Mouse (Mus musculus): ENCODE data around the gene Crim1.
A peak's percentile ranks its signal among the peaks of the same experiment; 100 is the strongest.

Crim1 gene

GRCm38 (mm10) chr17:78333275-78333674 lies 133.2 kb downstream of the Crim1 start:
- DNase-seq = no peak

GRCm38 (mm10) chr17:78335250-78335649 lies 135.2 kb downstream of the Crim1 start:
- DNase-seq = no peak

GRCm38 (mm10) chr17:78343688-78344087 lies 143.6 kb downstream of the Crim1 start:
- DNase-seq = no peak

GRCm38 (mm10) chr17:78347111-78347801 lies 147.2 kb downstream of the Crim1 start:
- DNase-seq = no peak

GRCm38 (mm10) chr17:78351676-78352499 lies 151.8 kb downstream of the Crim1 start:
- peak in 1 of 2 experiments; percentile 43 for DNase-seq

- DNase-seq = no peak
Observed at GRCm38 (mm10) chr17:78352500-78352855, 152.4 kb downstream of the Crim1 start.

GRCm38 (mm10) chr17:78354411-78354810 lies 154.4 kb downstream of the Crim1 start:
- DNase-seq = no peak

- no peak for DNase-seq
Observed at GRCm38 (mm10) chr17:78354871-78355270, 154.8 kb downstream of the Crim1 start.

- no peak for DNase-seq
Observed at GRCm38 (mm10) chr17:78355611-78356010, 155.6 kb downstream of the Crim1 start.

GRCm38 (mm10) chr17:78357753-78358152 lies 157.7 kb downstream of the Crim1 start:
- no peak for DNase-seq

- no peak for DNase-seq
Observed at GRCm38 (mm10) chr17:78358251-78358726, 158.2 kb downstream of the Crim1 start.

GRCm38 (mm10) chr17:78361939-78362728 lies 162.1 kb downstream of the Crim1 start:
- peak; percentile 57 to 75 for DNase-seq

- DNase-seq = no peak
Observed at GRCm38 (mm10) chr17:78364555-78365302, 164.7 kb downstream of the Crim1 start.

- DNase-seq = no peak
Observed at GRCm38 (mm10) chr17:78366070-78366469, 166.0 kb downstream of the Crim1 start.

GRCm38 (mm10) chr17:78368481-78368880 lies 168.4 kb downstream of the Crim1 start:
- no peak for DNase-seq

- DNase-seq = no peak
Observed at GRCm38 (mm10) chr17:78370445-78370844, 170.4 kb downstream of the Crim1 start.

- DNase-seq = no peak
Observed at GRCm38 (mm10) chr17:78373174-78373573, 173.1 kb downstream of the Crim1 start.

- DNase-seq = no peak
Observed at GRCm38 (mm10) chr17:78373849-78374248, 173.8 kb downstream of the Crim1 start.

- DNase-seq = no peak
Observed at GRCm38 (mm10) chr17:78374756-78375155, 174.7 kb downstream of the Crim1 start.

GRCm38 (mm10) chr17:78376587-78376986 lies 176.5 kb downstream of the Crim1 start:
- DNase-seq = no peak

- no peak for DNase-seq
Observed at GRCm38 (mm10) chr17:78379079-78379729, 179.2 kb downstream of the Crim1 start.

- DNase-seq = no peak
Observed at GRCm38 (mm10) chr17:78379730-78380245, 179.7 kb downstream of the Crim1 start.

Data from thymus, adult 18-20 months (tissue).